Mouse (Mus musculus) kidney, postnatal 4 days (tissue): Measurements from ENCODE around the gene Hipk4.

Source experiments
- DNase-seq, 2 experiments: peaks; one replicate each; pipeline ENCODE4 v3.0.0; 2021; ENCODE audit warnings: mixed read lengths in 2 of 2

The Hipk4 gene

DNA sequence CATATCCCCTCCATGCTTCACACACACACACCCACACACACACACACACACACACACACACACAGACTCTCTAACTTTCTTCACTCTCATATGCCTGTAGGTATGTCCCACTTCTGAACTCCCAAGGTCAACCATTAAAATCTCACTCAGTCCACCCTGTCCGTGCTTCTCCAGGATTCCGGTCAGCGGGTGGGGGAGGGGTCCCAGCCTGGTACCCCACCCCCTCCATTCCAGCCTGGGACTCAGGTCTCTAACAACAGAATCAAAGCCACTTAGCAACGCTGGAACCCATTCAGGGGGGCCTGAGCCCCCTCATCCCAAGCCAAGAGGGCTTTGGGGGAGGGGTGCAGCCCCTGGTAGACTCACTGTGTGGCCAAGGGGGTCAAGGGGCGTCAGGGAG is at the start of gene Hipk4:
Gene Hipk4 (plus strand): TSS at position 301 of the 400 bp plus-strand sequence.
- no peak for DNase-seq

DNA sequence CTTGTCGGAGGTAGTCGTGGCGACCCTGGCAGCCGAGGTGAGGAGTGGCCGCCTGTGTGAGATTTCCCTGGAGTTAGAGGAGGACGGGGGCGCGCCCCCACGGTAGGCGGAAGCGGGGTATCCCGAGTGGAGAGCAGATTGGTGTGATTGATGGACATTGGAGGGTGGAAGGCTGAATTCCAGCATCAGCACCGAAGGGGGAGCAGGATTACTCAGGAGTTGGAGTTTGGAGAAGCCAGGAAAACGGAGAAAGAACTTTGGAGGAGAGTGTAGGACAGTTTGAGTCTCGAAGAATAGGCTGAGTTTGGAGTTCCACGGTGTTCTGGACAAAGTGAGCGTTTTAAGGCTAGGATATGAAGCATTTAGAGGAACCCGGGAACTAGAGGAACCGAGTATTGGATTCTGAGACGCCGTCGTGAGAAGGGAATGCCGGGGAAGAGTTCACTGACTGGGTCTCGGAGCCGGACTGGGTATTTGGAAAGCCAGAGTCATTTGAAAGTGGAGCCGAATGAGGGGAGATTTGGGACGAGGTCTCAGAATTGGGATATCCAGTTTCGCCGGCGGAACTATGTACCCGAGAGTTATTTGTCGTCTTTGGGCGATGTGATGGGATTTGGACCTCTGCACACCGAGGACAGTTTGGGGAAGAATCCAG is 49.1 kb upstream of the Hipk4 start:
- peak in 1 of 2 experiments; percentile 22 for DNase-seq

DNA sequence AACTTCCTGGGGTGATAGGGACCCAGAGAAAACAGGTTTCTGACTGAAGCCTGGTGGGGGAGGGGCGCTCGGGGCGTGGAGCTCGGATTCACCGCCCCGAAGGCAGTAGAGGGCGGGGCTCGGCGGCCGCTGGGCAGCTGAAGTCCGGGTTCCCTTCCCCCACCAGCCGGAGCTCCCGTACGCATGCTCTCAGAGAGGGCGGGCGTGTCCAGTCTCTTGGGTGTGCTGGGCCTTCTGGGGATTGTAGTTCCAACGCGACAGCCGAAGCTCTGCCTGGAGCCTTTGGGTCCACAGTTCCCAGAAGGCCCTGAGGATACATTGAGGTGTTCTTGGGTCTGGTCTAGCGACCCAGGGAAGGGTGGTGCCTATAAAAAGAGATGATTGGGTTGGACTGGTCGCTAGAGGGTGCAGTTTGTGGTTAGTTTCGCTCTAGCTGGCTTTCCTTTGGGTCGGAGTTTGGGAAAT is 48.5 kb upstream of the Hipk4 start:
- peak; percentile 99 to 100 for DNase-seq

DNA sequence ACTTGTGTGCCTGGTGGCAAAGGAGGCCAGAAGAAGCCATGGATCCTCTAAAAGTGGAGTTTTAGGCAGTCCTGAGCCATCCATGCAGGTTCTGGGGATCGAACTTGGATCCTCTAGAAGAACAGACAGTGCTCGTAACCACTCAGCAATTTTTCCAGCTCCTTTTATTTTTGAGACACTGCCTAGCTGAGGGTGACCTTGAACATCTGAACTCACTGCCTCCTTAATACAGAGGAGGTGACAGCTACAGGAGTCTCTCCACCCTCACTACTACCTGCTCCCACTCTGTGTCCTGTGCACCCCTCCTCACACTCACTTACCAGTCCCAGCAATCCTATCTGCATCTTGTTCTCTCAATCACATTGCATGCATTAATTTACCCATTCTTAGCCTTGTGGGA is 47.5 kb upstream of the Hipk4 start:
- no peak for DNase-seq

DNA sequence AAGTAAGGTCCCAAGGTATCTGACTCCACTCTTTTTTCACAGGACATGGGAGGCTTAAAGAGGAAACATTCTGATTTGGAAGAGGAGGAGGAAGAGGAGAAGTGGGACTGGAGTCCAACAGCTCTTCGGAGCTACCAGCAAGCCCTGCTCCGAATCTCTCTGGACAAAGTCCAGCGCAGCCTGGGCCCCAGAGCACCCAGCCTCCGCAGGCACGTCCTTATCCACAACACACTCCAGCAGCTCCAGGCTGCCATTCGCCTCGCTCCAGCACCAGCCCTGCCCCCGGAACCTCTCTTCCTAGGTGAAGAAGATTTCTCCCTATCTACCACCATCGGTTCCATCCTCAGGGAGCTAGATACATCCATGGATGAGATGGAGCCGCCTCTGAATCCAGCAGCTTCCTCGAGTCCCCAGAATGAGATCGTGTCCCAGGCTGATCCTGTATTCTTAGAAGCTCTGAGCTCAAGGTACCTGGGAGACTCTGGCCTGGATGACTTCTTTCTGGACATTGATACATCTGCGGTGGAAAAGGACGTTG is 46.9 kb upstream of the Hipk4 start:
- peak in 1 of 2 experiments; percentile 39 for DNase-seq

DNA sequence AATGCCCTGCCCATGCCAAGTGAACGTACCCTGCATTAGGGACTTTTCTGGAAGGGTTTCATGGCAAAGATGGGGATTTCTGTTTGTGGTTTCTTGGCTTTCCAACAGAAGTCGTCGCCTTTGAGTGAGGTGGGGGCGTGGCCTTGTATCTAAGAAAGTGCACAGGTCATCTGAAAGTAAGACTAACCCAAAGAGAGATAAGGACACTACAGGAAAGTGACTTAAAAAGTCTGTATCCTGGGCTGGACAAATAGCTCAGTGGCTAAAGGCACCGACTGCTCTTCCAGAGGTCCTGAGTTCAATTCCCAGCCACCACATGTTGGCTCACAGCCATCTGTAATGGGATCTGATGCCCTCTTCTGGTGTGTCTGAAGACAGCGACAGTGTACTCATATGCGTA is 44.5 kb upstream of the Hipk4 start:
- no peak for DNase-seq

DNA sequence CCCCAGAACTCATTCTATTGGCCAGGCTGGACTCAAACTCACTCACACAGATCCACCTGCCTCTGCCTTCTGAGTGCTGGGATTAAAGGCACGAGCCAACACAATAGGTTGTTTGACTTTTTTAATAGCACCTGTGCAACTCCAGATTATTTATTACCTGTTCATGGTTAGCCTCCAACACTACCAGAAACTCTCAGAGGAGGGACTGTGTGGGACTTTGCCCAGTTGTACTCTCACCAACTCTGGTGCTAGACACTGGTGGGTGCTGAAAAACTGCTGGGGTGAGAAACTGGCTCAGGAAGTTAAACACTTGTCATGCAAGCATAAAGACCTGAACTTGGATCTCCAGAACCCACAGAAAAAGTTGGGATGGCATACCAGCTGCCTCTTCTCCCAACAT is 43.3 kb upstream of the Hipk4 start:
- peak in 1 of 2 experiments; percentile 31 for DNase-seq

DNA sequence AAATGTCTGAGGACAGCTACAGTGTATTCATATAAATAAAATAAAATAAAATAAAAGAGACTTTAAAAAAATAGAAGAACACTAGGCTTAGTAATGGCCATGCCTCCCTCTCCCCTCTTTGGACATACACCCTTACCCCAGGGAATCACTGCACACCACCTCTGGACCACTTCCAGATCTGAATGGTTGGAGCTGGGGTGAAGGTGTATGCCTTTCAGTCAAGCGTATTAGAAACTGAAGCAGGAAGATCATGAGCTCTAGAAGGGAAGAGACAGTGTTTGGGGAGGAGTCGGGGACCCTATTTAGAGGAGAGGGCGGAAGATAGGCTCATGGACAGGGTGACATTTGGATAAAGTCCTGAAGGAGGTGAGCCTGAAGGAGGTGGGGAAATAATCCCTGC is 42.6 kb upstream of the Hipk4 start:
- peak in 1 of 2 experiments; percentile 7 for DNase-seq

DNA sequence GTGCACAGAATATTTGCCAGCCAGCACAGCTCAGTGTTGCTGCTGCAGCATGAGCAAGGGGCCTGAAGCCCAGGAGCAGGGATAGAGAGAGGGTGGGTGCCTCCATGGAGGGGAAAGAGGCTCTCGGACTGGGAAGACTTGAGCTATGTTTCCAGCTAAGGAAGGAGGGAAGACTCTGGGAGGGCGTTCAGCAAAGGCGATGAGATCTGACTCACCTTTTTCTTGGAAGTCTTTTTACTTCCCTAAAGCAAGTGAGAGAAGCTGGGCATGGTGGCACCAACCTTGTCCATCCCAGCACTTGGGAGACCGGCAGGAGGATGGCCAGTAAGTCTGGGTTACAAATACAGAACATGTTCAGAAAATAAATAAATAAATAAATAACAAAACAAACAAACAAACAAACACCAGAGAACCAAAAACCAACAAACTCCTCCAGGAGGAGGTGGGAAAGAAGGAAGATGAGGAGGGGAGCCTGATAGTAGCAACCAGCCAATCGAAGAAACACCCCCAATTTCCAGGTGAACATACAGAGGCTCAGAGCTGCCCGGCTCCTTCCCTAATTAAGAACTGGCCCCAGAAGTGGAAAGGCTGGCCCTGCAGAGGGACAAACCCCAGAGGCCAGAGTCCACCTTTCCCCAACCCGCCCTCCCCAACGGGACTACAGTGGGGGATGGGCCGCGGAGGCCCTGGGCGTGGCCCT is 42.0 kb upstream of the Hipk4 start:
- peak in 1 of 2 experiments; percentile 22 for DNase-seq

DNA sequence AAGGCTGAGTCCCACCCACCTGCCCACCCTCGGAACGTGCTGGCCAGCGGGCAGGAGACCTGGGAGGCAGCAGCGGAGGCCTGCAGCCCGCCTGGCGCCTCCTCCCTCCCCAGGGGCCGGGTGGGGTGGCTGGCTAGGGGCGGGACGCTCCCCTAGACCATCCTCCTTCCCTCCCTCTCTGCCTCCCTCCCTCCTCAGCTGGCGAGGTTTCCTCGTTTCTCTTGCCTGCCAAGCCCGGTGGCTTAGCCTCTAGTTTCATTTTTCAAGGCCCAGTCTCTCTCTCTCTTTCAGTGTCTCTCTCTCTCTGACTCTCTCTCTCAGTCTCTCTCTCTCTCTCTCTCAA is 41.5 kb upstream of the Hipk4 start:
- peak; percentile 90 to 94 for DNase-seq

DNA sequence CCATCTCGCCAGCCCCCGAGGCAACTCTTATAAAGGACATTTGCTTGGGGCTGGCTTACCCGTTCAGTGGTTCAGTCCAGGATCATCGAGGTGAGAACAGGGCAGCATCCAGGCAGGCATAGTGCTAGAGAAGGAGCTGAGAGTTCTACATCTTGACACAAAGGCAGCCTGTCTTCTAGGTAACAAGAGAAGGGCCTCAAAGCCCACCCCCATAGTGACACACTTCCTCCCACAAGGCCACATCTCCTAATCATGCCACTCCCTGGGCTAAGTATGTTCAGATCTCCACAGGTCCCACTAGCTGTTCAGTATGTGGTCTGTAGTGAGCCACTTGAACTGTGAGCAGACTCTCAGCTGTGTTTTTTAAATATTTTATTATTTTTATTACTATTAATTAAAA is 39.2 kb upstream of the Hipk4 start:
- no peak for DNase-seq

DNA sequence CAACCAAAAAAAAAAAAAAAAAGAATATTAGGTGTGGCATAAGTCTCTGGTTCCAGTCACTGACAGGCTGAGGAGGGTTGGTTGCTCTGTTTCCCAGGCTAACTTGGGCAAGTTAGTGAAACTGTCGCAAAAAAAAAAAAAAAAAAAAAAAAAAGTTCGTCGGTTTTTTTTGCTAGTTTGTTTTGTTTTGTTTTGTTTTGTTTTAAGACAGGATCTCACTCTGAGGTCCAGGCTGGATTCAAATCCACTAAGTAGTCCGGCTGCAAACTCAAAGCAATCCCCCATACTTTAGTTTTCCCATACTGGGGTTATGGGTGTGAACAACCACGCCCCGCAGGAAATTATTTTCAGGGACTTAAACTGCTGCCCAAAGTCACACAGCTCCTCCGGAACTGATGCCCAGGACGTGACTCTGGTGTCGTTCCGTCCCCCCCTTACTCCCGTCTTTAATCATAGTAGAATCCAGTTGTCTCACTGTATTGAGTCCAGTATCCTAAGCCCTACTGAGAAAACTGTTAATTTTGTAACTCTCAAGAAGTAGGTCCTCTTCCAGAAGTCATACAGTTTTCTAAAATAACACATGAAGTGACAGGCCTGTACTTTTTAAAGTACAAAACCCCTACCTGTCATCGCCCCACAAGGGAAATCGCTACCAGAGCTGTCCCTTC is 36.8 kb upstream of the Hipk4 start:
- DNase-seq: peak; percentile 28 to 61

DNA sequence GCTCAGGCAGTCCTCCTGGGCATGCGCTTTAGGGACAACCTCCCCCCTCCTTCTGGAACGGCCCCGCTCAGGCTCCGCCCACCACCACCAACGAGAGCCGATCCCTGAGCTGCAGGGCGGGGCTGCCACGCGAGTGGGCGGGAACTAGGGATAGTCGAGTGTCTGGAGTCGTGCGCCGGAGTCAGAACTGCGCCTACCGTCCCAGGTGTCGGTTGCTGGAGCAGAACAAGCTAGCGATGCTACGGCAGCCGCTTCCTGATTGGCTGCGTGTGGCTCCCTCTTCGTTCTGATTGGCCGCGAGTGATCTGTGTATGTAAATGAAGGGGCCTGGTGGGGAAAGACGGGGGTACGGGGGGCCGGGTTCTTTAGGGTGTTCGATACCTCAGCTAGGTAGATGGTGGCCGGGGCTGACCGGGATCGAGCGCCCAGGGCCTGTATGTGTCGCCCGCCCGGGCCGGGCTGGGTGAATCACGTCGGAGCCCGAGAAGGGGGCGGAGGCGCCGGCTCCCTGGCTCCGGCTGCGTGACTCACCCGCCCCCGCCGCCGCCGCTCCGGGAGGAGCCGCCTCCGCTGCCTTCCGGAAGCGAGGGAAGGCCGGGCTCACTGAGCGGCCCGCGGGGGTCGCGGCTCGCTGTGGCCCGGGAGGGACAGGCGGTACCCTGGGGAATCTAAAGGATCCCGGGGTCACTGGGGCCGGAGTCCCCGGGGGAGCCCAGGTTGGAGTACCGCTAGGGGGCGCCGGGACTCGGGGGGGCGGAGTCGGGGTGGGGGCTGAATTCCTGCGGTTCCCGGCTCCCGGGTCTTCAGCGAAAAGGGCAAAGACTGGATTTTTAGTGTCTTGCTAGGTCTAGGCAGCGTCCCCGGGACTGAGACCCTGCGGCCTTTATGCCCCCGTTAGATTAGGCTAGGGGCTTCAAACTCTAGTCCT is 36.0 kb upstream of the Hipk4 start, which contains the start of gene Sertad1:
Gene Sertad1 (plus strand): TSS at position 141 of the 928 bp plus-strand sequence.
- peak; percentile 100 for DNase-seq

DNA sequence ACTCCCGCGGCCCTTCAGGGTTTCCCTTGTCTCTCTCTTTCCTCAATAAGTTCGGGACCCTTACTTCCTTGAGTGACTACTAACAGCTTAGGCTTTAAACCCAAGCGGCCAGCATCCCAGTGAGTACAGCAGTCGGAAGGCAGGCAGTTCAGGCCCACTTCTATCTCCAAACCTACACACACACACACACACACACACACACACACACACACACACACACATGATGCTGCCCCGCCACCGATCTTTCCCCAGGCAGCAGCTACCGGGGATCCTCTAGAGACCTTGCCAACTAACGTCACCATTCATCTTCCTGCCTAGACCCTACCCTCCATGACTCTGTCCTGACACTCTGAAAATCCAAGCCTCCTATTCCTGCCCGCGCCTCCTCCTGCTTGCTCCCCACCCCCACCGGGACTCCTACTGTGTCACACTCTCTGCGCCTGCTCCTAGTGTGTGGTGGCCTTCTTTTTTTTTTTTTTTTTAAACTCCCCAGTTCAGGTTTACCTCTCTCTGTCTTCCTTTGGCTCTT is 35.3 kb upstream of the Hipk4 start:
- peak; percentile 82 to 89 for DNase-seq

DNA sequence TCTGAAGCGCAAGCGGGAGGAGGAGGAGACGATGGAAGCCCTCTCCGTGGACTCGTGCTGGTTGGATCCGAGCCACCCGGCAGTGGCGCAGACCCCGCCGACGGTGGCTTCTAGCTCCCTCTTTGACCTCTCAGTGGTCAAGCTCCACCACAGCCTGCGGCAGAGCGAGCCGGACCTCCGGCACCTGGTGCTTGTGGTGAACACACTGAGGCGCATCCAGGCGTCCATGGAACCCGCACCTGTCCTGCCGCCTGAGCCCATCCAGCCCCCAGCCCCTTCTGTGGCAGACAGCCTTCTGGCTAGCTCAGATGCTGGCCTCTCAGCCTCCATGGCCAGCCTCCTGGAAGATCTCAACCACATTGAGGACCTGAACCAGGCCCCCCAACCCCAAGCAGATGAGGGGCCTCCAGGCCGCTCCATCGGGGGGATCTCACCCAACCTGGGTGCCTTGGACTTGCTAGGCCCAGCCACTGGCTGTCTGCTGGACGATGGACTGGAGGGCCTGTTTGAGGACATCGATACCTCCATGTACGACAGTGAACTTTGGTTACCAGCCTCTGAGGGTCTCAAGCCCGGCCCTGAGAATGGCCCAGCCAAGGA is 33.7 kb upstream of the Hipk4 start:
- DNase-seq: peak in 1 of 2 experiments; percentile 21

DNA sequence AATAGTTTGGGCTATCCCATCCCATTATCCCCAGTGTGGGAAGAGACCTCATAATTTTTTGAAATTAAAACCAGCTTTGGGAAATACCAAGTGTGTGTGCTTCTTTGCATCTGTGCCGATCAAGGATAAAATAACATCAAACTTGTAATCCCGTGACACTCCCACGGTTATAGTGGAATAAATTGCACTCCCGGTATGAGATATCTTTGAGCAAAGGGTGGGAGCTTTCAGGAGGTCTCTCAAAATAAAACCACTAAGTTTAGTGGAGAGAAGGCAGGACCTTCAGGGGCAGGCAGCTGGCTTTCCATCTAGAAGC is 32.9 kb upstream of the Hipk4 start:
- DNase-seq: no peak

DNA sequence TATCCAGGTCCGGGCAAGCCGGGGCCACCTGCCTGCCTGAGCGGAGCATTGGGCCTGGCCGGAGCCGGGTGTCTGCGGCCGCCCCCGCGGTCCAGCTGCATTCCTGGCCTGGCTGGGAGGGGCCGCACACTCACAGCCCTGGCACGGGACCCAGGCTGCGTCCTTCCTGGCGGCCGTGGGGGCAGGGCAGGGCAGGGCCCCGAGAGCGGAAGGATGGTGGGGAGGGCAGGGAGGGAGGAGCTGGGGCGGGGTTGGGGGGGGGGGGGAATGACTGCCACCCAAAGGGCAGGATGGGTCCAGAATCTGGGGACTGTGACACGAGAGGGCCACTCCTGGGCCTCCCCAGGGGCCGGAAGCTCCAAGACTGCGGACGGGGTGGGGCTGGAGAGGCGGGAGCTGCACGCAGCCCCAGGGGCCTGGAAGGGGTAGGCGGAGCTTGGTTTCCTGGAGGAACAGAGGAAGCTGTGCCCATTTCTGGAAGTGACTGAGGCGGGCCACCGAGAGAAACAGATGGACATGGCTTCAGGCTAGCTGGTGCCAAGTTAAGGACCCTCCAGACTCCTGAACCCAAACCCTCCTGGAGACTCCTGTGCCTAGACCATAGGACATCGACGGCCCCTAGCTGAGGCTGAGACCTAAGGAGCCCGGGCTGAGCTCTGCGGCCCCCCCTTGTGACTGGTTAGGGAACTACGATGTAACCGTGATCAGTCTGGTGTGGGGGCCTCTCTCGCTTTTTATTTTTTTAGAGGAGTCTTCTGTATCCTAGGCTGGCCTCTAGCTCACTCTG is 32.3 kb upstream of the Hipk4 start:
- peak; percentile 92 to 97 for DNase-seq

DNA sequence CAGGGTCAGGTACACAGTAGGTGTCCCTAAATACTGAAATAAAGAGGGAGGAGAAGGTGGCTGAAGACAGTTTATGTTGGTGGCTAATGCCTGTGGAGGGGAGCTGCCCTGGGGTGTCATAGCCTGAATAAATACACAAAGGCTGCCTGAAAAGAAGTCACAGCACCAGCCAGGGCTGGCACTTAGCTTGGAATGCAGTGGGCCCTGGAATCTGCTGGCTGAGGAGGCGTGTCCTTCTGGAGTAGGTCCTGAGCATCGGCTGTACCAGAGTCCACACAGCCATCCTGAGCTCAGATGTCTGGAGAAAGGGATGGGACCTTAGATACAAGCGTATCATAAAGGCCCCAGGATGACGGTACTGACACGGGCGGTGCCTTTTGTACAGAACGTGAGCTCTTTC is 31.2 kb upstream of the Hipk4 start:
- peak; percentile 42 to 63 for DNase-seq

DNA sequence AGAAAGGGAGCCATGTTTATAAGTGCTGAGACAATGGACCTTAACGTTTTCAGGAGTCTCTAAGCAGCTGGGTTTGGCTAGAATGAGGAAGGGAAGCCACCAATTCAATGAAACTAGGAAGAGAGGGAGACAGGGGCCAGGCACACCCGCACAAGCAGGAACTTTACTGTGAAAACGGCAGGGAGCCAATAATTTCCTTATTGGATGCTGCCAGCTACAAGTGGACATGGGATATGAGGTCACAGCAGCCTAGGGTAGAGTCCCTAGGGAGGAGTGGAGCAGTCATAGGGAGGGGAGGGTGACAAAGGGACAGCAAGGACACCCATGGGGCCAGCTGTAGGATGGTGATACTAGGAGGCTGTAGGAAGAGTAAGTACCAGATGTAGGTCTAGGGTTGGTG is 30.0 kb upstream of the Hipk4 start:
- no peak for DNase-seq

DNA sequence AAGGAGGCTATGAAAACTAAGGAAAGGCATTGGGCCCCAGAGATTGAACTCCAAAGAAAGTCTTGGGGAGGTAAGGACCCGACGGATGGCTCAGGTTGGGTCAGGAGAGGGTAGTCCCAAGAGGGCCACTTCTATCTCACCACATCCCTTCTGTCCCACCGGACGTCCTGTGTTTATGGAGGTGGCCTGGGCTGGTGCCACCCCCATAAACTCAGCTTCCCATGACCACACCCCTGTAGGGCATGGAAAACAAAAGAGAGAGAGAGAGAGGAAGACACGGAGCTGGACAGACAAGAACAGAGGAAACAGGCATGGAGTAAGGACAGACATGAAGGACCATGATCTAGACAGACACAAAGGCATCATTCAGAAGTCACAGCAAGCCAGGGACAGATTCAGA is 29.6 kb upstream of the Hipk4 start:
- no peak for DNase-seq
